Mouse (Mus musculus) left cerebral cortex, postnatal 10 days (tissue): ENCODE data around the gene Trpd52l3. TPM values are rescaled to one million over a fixed set of nuclear protein-coding genes. Genes with fewer than 3 reads are reported as not detected.

Experiments used
- DNase-seq, 2 experiments: peaks; one replicate each; pipeline ENCODE4 v3.0.0; 2021 to 2022; ENCODE audit warnings: low spot score in 2 of 2, mixed read lengths in 1 of 2; ENCODE audit errors: extremely low spot score in 1 of 2
- intact Hi-C: fragments of 180-260 bp; cut with DNase I; formaldehyde crosslinking; loops from one replicate; pipeline ENCODE4 v1.15.1; 2025
- total RNA-seq, 2 experiments: library from RNA; stranded (reverse); gene quantifications; 2 replicates each; pipeline ENCODE4 v1.2.3; 2021

The Trpd52l3 gene
- total RNA-seq: not detected

DNA sequence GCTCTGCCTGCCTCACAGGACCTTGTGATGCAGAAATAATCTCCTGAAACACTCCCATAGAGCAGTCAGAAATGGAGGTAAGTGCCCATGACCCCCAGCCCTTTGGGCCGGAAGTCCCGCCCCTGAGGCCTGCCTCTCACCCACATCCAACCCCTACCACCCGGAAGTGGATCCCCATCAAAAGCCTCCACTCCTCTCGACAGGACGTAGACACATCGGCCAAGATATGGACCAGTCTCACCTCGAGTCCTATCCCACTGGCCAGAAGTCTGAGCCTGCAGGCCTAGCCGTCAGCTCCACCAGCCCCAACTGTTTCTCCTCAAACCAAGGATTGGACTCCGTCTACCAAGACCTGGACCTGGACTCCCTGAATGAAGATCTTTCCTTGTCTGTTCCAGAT, at the start of gene Trpd52l3:
Gene Trpd52l3, plus strand, starts transcription at position 170 of the 400 bp plus-strand sequence.
- no peak for DNase-seq
- intact Hi-C loops: no loop called here

DNA sequence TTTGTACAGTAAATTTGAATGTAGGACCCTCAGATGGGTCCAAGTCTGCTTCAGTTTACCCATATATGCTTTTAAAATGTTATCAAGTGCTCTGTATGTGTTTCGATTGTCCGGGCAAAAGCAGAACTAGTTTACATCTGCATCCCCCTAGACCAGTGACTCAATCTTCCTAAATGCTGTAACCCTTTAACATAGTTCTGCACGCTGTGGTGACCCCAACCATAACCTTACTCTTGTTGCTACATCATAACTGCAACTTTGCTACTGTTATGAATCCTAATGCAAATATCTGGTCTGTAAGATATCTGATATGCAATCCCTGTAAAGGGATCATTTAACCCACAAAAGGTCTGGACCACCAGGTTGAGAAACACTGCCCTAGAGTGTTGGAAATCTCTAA, 49.8 kb upstream of the Trpd52l3 start:
- intact Hi-C loops: no loop called here
- DNase-seq: no peak

DNA sequence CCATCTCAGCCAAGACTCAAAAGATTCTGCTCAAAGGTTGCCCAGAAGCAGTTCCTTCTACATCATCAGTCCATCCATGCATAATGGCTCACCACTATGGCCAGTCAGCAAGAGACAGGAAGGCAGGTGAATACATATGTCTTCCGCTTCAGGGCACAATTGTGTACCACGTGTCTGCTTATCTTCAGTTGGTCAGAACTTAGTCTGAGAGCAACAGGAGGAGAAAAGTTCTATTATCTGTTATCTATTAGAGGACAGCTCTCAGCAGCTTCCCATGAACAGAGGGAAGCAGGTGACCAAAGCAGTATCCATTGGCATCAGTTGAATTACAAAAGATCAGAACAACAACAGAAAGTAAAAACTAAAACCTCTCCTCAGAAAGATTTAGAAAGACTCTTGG, 48.1 kb upstream of the Trpd52l3 start:
- DNase-seq: no peak
- intact Hi-C loops: no loop called here

DNA sequence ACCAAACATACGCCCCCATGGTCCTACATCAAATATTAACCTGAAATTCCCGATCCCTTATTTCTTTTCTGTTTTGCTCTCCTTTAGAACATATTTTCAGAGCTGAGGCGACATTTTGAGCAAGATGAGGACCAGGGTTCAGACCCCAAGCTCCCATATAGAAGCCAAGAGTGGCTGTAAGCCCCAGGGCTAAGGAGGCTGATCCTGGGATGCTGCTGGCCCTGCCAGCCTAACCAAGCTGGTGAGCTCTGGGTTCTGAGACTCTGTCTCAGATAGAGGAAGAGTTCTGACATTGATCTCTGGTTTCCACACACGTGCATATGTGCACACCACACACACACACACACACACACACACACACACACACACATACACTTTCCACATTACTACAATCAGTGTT, 42.7 kb upstream of the Trpd52l3 start:
- intact Hi-C loops: no loop called here

DNA sequence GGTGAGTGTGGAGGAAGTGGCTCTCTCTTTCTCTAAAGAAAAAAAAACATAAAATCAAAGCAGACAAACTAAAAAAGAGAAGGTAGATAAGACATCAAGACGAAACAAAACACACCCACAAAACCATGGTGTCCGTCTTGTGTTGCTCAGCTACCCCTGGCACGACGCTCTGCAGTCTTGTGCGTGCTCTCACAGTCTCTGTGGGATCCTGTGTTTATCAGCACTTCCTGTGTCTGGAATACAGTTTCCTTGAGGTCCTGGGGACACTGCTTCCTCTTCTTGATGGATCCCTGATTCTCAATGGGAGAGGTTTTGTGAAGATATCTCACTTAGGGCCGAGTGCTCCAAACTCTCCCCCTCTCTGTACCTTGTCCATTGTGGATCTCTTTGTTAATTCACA, 41.7 kb upstream of the Trpd52l3 start:
- intact Hi-C loops: no loop called here
- DNase-seq: no peak

More for the DNA sequence above, 42.7 kb upstream of the Trpd52l3 start:
- DNase-seq: no peak

DNA sequence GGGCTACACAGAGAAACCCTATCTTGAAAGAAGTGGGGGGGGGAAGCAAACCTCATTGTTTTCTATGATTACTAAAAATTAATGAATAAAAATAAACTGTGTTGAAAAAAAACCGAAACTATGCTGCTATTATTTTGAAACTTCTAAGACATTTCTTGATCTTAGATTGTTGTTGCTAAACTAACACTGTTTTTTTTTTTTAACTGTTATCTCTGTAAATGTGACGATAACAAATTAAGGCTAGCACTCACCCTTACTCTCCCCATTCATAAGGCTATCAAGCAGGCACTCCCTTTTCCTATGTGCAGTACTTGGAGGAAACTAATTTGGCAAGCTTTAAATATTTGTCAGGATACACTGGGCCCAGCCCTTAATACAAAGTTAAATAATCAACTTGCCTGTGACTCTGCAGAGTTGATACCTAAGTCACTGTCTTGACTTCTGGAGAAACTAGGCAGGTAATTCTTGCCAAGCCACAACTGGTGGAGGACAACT, 39.9 kb upstream of the Trpd52l3 start:
- intact Hi-C loops: no loop called here

DNA sequence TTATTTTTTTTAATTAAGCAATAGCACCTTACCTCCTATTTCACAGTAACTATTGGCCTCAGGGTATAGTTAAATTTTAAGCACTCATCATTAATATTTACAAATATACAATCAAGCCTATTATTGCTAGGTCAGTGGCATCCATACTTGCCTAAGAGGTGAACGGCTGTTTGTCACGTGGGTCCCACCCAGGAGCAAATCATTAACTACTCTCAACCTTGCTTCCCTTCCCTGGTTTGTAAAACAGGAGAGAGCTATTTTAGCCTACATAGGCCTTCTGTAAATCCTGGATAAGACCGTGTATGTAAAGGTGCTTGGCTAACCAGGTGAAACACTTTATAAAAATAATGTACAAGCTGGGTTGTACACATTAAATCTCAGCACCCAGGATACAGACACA, 35.6 kb upstream of the Trpd52l3 start:
- intact Hi-C loops: no loop called here

More for the DNA sequence above, 39.9 kb upstream of the Trpd52l3 start:
- DNase-seq: no peak

DNA sequence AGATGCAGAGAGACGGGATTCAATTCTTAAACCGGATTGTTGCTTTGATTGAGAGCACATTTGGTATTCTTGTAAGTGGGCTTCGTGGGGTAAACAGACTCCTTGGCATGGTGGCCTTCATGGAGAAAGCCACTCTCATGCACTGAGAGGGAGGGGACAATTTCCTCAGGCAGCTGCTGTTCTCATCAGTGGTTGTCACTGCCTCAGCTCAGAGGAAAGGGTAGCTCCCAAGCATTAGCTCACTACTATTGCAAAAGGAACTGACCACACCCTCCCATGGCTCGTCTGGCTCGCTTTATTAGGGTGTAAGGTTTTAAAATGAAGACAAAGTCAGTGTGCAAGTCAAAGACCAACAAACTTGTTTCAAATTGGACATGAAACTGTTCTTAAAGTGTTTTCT, 30.2 kb upstream of the Trpd52l3 start:
- DNase-seq: no peak
- intact Hi-C loops: no loop called here

More for the DNA sequence above, 35.6 kb upstream of the Trpd52l3 start:
- no peak for DNase-seq

DNA sequence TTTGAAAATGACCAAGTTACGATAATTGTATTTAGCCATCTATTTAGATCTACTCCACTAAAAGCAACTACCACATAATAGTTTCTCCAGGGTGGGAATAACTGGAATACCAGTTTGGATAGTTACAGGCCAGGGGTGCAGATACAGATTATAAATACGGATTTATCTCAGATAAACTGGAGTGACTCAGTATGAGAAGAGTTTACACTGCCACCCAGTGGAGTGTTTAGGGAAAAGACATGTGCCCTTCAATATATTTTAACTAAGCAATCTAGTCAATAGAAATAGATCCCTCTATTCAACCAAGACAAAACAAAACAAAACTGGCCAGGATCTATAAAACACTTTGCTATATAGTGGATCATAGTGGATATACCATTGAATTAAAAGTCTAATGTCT, 24.7 kb upstream of the Trpd52l3 start:
- DNase-seq: peak in 1 of 2 experiments; percentile 46
- intact Hi-C loops: loop anchor here (2.0 kb wide), 1 partner anchor 150 kb away; no protein-coding TSS in a partner anchor

DNA sequence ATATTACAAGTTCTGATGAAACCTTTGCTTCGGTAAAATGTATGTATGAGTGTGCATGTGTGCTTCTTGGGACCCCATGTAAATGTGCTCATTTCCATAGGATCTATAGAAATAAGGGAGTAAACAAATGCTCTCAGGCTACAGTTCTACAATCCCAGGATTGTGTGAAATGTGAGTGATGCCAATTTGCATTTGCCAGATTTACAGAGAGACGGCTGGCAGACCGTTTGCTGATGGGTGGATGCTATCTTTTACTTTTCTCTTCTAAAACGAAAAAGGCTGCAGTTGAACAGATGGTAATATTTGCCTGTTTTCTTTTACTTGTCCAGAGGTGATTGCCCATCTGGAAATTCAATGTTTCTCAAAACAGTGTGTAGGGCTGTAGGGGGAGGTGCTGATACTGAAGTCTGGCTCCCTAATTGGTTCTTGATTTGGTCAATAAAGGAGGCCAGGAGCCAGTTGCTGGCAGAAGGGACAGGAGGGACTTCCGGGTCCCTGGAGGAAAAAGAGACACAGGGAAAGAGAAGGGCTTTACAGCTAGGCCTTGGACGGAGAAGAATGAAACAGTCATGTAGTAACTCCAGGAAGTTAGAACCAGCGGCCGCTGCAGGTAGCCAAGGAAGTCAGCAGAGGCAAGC, 24.0 kb upstream of the Trpd52l3 start:
- DNase-seq: no peak
- intact Hi-C loops: loop anchor here (2.0 to 10.0 kb wide), 2 partner anchors 149 to 305 kb away; no protein-coding TSS in a partner anchor

DNA sequence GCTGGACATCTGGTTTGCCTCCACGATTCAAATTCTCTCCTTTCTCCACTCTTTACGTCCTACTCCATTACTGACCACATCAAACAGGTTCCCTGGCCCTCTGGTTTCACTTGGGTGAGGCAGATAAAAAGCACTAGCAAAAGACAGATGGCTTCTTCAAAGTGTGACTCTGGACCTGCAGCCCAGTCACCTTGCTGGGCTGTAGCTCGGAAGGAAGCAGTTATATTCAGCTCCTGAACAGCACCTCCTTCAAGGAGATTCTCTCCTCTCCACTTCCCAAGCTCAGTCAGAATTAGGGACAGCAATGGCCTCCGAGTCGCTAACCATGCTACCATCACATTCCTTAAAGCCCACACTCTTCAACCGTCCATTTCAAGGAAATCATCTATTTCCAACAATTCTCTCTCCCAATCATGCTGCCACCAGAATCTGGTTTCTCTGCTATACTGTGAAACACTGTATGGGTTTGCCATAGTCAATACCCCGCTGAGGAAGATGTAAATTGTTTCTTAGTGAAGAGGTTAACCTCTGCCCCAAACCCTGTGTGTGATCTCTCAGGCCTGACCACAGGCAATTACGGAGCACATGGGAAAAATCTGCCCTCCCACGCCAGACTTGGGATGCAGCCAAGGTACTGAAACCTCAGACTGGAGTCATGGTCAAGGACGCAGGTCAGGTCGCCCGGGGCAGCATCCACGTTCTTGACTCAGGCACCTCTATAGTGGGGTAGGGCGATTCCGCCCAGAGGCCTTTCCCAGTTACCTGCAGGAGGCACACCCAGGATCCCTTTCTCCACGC, 19.2 kb upstream of the Trpd52l3 start:
- intact Hi-C loops: loop anchor here (10.0 kb wide), 1 partner anchor 310 kb away; no protein-coding TSS in a partner anchor
- peak in 1 of 2 experiments; percentile 28 for DNase-seq

DNA sequence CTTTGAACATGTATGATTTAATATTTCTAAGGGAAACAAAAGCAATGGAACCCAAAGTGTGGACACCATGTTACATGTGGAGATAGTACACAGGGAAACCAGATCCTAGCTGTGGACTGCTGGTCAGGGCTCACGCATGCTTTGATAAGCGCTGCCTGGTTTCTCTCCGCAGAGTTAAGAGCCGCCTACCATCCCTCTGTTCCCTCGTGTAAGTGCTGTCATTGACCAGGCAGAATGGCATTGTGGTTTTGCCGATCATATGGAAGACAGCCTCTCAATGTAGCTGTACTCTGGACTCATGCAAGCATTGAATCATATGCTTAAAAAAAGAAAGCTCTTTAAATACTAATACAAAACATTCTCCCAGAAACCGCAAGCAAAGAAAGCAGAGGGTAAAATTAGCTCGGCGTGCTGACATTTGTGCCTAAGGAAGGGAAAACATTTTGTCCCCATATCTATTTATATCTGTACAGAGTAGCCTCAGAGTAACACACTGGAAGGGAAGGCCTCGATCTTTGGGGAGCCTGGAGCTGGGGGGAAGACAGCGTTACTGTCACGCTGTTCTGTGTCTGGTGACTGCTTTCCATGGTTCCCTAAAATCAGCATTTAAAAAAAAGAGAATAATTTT, 17.0 kb upstream of the Trpd52l3 start:
- DNase-seq: no peak

DNA sequence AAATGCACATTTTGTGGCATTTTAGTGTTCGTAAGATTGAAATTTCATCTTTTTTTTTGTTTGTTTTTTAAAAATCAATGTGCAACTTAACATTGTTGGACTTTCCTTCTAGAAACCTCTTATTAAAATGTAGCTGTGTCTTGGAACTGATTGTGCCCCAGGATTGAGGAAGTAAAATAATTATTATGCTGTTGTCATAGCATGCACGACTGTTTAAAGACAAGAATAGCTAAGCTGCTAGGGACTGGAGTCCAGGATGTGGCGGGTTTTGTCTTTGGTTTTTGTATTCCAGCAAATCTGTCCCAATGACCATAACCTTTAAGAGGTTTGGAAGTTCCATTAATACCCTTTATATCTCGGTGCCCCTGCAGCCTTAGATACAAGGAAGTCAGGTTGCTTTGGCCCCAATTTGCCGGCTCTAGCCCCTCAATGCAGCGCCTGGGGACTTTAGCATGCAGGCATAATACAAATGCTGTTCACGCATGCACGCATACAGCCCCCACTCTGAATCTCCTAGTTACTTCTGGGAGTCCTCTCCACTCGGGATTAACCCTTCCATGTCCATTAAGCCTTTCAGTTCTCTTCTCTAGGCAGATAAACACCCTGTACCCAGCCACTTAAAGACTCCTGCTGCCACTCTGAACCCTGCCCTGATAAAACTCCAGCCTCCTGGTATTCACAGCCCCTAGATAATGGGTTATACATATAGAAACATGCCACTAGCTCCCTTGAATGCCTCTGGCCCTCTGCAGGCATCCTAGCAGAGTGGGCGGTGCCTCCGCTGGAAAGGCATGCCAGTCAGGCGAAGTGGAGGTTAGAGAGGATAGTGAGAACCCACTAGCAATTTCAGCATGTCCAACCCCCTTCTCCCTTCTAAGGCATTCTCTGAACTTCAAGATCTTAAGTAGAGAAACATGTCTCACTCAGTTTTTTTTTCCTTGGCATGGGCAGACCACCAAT, 2.9 kb upstream of the Trpd52l3 start:
- DNase-seq: no peak
- intact Hi-C loops: no loop called here

More for the DNA sequence above, 17.0 kb upstream of the Trpd52l3 start:
- intact Hi-C loops: loop anchor here (10.0 kb wide), 1 partner anchor 312 kb away; no protein-coding TSS in a partner anchor

DNA sequence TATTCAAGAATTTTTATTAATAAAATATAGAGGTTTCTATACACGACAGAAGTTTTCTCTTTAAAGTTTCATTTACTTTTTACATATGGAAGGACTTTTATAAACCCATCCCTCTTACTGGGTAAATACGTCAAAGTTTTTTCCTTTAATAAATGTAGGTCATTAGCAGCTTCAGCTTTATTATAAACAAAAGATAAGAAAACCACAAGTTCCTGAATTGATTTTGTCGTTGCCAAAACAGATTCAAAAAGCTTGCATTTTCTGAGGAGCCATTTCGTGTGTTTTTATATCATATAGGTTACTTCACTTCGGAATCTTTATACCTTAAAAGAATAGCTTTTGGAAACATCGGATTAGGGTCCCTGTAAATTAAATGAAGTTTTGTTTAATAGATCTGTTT, 2.0 kb upstream of the Trpd52l3 start:
- intact Hi-C loops: no loop called here
- no peak for DNase-seq

DNA sequence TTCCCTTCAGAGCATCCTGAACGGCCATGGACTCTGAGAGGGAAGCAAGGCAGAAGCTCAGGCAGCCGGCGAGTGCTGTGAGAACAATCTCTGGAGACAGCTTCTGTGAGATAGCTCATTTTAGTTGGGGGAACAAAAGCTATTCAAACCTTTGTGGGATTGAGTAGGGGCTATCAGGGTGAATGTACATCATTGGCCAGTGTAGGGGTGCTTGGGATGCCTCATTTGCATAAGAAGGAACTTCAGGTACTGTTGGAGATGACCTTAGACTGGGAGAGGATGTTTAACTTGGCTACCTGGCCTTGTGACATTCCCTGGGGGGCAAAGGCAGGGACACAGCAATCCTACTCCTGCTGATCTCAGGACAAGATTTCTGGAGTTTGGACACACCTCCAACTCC, 2.8 kb downstream of the Trpd52l3 start:
- intact Hi-C loops: no loop called here
- DNase-seq: no peak

DNA sequence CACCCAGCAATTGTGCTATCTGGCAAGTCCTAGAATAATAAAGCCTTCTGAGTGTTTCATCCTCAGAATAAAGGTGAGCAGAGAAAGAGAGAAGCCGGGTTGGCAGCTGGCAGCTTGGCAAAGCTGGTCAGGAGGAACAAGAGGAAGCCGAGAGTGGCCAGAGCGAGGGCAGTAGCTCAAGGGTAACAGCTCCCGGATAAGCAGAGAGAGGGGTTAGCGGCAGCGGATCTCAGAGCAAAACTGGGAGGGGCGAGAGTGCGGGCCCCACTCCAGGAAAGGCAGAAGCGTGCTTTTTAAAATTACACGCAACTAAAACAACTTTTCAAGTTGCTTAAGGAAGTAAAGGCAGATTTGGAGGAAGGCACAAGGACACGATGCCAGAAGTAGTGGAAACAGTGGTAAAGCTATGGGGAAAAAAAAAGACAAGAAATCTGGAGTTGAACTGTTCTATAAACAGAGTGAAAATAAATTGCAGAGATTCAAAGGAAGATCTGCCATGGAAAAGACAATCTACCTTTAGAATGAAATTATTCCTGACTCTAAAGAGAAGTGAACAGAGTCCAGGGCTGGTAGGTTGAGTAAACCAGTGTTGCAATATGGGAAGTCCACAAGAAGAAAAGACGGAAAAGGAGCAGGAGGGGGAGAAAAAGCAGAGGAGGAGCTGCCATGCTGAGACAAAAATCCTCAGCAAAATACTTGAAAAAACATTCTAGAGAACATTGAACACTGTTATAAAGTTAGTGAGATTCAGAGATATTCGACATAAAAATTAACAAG, 7.1 kb downstream of the Trpd52l3 start:
- no peak for DNase-seq
- intact Hi-C loops: no loop called here

DNA sequence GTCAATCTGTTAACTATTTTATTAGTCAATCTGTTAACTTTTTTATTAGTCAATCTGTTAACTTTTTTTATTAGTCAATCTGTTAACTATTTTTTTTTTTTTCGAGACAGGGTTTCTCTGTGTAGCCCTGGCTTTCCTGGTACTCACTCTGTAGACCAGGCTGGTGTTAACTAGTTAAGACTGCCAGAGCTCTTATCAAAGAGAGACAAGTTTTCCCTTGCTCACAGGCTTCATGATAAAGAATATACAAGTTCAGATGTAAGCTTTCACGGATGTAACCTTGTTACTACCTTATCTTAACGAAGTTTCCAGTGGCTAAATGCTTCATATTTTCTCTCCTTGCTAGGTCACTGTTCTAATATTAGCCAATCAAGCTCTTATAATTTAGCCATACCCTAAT, 10.7 kb downstream of the Trpd52l3 start:
- intact Hi-C loops: no loop called here
- DNase-seq: no peak

DNA sequence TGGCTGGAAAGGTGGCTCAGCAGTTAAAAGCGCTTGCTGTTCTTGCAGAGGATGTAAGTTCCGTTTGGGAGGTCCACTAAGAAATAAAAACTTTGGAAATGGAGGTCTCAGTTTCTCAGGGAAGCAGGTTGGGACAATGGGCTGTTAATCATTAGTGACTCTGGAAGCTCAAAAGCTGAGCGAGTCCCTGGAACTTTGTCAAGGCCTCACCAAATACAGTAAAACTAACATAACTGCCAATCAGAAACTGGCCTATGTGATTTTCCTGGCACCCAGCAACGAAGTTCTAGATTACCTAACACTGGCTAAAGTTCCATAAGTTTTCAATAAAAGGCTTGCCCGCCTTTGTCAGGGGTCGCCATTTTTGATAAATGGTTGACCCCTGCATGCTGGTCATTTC, 12.6 kb downstream of the Trpd52l3 start:
- intact Hi-C loops: no loop called here
- DNase-seq: no peak
